Mouse (Mus musculus): ENCODE measurements around the gene Fgd6.
A peak's percentile ranks its signal among the peaks of the same experiment; 100 is the strongest.

GRCm38 (mm10) chr10:94164104-94164845, 128.5 kb downstream of the Fgd6 start:
- no peak for TF ChIP-seq POLR2A (IDR thresholded peaks at IDR 0.05; ENCODE audit: control insufficient read depth in 1 of 2, insufficient read depth in 1 of 2, low read depth in 1 of 2, low read length in 2 of 2, poor library complexity in 1 of 2)
- no peak for TF ChIP-seq TAL1 (IDR thresholded peaks at IDR 0.05; ENCODE audit: low read length)
- TF ChIP-seq CTCF (IDR thresholded peaks at IDR 0.05 in 2 of 3, conservative IDR thresholded peaks at IDR 0.05 in 1 of 3; ENCODE audit: control insufficient read depth in 1 of 3, insufficient read depth in 1 of 3, low read depth in 2 of 3, low read length in 3 of 3, poor library complexity in 1 of 3, severe bottlenecking in 1 of 3): no peak
- TF ChIP-seq MAX (IDR thresholded peaks at IDR 0.05; ENCODE audit: low read length): no peak
- no peak for TF ChIP-seq ZC3H11A (IDR thresholded peaks at IDR 0.05; ENCODE audit: low read depth, low read length)
- peak; percentile 30 to 36; a peak in 2 of 4 replicates for TF ChIP-seq EP300 (IDR thresholded peaks at IDR 0.05; ENCODE audit: low read depth in 1 of 2, low read length in 2 of 2)
- no peak for TF ChIP-seq POLR2AphosphoS5 (IDR thresholded peaks at IDR 0.05; ENCODE audit: borderline replicate concordance, low read depth, low read length)
- TF ChIP-seq MEF2A (IDR thresholded peaks at IDR 0.05; ENCODE audit: extremely low read depth, insufficient replicate concordance, low read depth, low read length, poor library complexity, severe bottlenecking): no peak
- TF ChIP-seq MAZ (IDR thresholded peaks at IDR 0.05; ENCODE audit: low read depth, low read length): no peak
- TF ChIP-seq MYB (IDR thresholded peaks at IDR 0.05; ENCODE audit: low read depth, low read length): no peak
- no peak; the same call in 1 of the 2 replicates for TF ChIP-seq SIN3A (IDR thresholded peaks at IDR 0.05; ENCODE audit: low read length)
- TF ChIP-seq USF1 (IDR thresholded peaks at IDR 0.05; ENCODE audit: low read depth, low read length): no peak
- TF ChIP-seq GATA1 (IDR thresholded peaks at IDR 0.05; ENCODE audit: low read depth, low read length): peak; percentile 93
- peak; percentile 58 for TF ChIP-seq RCOR1 (IDR thresholded peaks at IDR 0.05; ENCODE audit: low read depth, low read length)

Data from MEL (cell line).